Mouse (Mus musculus): Measurements from ENCODE around the gene BC067074.
"Not testable (repeated sequence)": the region's sequence is repeated elsewhere in the genome, so short reads cannot be mapped to it uniquely, and the experiment has no call there.

BC067074 gene

DNA sequence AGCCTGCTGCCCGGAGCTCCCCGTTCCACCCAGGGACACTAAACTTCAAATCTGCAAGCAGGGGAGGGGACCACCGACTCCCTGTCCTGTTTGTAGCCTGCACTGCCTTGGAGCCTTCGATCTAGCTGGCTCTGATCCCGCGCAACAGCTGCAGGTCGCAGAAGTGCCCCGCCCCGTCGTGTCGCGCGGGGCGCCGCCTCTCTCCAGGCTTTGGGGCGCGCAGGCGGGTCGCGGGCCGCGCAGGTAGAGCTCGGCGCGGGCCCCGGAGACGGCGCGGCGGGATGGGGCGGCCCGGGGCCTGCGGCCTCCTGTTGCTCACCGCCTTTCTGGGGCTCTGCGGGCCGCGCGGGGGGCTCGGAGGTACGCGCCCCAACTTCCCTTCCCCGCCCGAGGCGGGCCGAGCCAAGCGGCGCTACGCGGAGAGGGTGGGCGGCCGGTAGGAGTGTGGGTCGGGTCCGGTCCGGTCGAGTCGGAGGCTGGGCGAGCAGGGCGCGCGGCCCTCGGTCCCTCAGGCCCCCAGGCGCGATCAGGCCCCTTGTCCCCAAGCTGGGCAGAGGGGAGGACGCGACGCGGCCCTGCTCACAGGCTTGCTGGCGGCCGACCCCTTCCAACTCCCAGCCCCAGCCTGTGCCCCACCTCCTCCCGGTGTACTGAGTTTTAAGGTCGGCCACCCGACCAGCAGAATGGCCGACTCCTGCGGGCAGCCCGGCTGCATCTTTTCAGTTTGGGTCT lies at the start of gene BC067074:
TSS of gene BC067074 (plus strand) at position 185 of the 732 bp plus-strand sequence.
- peak; percentile 39 for DNase-seq

GRCm38 (mm10) chr13:113245025-113245424 lies 47.9 kb upstream of the BC067074 start:
- no peak for DNase-seq

GRCm38 (mm10) chr13:113252580-113252979 lies 40.4 kb upstream of the BC067074 start:
- DNase-seq: not testable (repeated sequence)

- DNase-seq: no peak
Measured at GRCm38 (mm10) chr13:113256766-113257165, 36.2 kb upstream of the BC067074 start.

- no peak for DNase-seq
Measured at GRCm38 (mm10) chr13:113257190-113257589, 35.8 kb upstream of the BC067074 start.

- no peak for DNase-seq
Measured at GRCm38 (mm10) chr13:113259237-113259636, 33.7 kb upstream of the BC067074 start.

- DNase-seq: no peak
Measured at GRCm38 (mm10) chr13:113262822-113263221, 30.1 kb upstream of the BC067074 start.

DNA sequence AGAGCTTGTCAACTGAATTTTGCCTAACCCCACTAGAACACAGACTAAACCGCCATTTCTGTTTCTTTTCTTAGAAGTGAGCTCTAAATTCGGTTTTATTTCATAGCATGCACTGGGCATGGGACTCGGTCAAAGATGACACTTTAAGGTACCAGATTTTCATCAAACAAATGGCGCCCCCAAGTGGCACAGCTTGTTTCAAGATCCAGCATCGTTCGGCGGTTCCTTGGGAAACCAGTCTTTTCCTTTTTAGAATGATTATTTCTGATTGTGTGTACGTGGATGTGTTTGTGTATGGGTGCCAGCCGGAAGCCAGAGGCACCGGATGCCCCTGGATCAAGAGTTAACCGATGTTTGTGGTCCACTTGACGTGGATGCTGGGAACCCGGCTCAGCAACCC lies 27.7 kb upstream of the BC067074 start:
- DNase-seq: peak; percentile 56

DNA sequence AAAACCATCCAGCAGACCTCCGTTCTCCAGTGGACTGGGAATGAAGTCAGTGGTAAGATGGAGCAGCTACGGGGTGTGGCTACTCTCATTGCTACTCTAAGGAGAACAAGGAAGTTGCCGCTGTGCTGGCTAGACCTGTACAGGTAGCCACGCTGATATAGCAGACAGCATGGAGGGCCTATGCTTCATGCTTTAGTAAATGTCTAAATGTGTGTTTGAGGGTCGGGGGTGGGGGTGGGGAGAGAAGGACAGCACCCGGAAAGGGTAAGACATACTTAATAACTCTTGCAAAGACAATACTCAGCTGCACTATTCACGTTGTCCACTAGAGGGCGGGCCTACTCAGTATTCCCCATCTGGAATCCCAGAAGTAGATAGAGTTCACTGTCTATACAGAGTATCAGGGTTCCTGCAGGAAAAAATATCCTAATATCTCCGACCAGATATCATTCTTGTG lies 26.4 kb upstream of the BC067074 start:
- peak; percentile 79 for DNase-seq

- DNase-seq: no peak
Measured at GRCm38 (mm10) chr13:113267204-113267603, 25.8 kb upstream of the BC067074 start.

- DNase-seq: peak; percentile 78
Measured at GRCm38 (mm10) chr13:113269777-113270776, 22.9 kb upstream of the BC067074 start.

DNA sequence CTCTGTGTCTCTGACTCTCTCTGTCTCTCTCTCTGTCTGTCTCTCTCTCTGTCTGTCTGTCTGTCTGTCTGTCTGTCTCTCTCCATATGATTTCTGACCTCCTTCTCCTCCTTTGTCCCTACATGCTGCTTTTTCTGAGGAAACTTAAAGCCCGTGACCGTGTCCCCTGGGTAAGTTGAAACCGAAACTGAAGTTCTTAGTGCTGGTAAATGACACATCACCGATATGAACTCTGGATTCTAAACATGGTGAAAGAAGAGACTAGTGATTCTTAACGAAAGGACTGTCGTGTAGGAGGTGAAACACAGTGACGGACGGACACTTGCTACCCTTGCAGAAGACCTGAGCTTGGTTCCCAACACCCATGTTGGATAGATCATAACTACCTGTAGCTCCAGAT lies 21.8 kb upstream of the BC067074 start:
- DNase-seq: no peak

DNA sequence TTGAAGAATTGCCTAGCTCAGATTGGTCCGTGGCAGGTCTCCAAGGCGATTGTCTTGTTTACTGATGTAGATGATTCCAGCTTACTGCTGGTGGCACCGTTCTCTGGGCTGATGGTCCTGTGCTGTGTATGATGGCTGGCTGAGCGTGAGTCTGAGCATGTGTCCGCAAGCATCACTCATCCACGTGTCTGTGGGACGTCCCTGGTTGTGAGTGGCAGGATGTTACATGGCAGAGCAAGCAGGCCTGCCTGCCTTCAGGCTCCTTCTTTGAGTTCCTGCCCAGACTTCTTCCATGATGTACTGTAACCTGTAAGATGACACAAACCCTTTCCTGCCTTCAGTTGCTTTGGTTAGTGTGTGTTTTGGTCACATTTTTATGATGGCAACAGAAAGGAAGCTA lies 5.8 kb upstream of the BC067074 start:
- no peak for DNase-seq

DNA sequence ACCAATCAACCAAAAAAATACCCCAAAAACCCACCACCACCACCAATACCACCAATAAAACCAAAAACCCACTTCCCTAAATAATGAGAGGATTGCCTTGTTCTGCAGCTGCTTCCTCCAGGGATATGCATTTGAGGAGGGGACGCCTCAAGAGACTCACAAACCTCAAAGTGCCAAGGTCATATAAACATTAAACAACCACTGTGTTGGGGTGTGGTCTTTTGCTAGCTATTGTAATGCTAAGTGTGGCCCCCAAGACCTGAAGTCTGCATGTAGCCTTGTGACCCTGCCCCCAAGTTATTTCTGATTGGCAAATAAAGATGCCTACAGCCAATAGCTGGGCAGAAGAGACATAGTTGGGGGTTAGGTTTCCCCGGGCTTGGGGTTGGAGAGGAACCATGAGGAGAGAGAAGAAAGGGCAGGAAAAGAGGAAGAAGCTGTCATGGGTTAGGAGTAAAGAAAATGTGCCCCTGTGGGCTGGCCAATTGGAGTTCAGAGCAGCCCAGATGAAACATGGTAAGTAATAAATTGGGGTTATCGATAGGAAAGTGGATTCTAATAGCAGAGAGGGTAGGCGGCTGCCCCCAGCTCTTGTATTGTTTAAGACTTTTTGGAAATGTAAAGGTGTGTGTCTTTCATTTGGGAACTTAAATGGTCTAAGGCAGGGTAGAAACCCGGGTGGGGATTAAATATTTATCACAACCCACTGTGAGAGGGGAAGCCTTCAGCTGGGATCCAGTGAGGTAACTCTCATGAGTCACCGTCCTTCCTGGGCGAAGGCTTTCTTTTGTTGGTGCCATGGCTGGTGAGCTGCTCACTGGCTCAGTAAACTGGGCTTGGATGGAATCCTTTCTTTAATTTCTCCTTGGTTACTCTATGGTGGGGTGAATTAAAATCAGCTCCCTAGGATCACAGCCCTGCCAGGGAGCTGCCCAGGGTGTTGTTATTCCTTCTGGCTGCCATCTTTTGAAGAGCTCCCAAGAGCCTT lies 4.5 kb upstream of the BC067074 start:
- no peak for DNase-seq

DNA sequence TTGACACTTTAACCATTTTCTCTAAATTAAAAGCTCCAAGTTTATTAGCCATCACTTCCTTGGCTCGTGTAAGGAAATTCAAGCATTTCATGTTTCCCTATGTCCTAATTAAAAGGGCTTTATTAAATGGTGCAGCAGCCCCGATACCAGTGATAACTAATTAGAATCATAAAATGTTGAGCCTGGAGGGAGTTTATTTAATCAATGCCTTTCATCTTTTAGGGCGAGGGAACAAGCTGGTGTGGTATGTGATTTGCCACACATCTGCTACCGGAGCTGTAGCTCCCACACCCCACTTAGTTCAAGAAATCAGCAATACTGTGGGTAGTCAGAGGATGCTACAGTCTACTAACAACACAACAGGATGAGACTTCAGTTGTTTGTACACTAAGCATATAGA lies 3.2 kb upstream of the BC067074 start:
- no peak for DNase-seq

DNA sequence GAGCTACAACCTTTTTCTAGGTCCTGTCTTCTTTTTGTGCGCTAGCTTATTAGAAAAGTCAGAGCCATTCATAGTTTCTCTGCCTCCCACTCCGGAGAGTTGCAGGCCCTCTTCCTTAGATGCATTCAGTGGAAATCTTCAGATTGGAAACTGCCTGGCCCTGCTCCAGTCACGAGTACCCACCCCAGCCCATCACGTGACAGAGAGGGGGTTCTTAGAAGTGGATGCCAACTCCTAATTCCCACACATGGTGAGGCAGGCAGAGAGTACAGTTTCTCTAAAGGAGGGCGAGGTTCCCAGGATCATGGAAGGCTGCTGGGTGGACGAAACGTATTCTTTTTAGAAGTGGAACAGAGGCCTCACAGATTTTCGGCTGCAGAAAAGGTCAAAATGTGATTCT lies 958 bp upstream of the BC067074 start:
- no peak for DNase-seq

DNA sequence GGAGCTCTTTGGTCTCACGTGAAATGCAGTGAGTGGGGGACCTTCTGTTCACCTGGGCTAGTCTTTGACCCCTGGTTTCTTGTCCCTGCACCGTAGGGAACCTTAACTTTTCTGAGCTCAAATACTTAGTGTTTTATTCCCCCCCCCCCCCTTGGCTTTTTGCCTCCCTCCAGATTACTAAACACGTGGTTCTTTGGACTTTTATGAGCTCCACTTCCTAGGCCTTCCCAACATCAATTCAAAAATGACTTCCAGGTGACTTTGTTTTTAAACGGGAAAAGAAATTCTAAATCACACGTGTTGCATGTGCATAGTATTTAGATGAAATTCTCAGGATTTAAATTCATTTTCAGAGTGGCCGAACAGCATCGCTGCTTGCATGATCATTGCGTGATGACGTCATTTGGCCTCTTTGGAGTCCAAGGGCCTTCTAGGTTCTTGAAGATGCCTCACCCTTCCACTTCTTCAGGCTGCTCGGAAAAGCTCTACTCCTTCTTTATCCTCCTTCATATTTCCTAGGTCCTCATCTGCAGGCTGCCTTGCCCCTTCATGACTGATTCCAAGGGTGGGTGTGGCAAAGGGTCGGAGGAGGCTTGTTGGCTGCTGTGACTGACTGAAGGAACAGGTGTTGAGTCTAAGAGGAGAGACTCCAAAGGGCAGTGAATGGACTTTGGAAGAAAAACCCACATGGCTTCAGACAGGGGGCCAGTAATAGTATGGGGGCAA lies 911 bp downstream of the BC067074 start:
- DNase-seq: no peak

DNA sequence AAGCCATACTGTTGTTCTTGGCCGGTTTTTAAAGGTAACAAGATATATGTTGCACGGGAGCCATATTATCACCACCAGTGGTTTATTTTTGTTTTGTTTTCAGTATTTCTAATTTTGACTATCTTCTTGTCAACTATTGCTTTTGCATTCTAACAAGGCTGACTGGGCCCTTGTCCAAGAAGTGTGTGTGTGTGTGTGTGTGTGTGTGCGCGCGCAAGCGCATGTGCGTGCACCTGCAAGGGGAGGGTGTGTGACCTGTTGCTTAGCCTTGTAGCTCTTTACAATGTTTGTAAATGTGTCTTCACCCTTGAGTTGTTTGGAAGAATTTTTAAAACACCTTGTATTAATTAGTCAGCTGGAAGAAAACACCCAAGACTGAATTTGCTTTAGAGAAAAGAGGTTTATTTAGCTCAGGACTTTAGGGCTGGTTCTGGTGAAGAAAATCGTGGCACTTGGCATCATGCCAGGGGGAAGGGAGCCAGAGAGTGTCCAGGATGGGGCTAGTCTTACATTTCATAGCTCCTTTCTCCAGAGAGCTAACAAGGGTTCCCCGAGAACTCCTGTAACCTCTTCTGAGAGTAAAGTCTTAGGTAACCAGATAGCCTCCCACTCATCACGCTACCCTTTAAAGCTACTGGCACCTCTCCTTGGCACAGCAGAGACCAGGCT lies 3.0 kb downstream of the BC067074 start:
- peak; percentile 18 for DNase-seq

DNA sequence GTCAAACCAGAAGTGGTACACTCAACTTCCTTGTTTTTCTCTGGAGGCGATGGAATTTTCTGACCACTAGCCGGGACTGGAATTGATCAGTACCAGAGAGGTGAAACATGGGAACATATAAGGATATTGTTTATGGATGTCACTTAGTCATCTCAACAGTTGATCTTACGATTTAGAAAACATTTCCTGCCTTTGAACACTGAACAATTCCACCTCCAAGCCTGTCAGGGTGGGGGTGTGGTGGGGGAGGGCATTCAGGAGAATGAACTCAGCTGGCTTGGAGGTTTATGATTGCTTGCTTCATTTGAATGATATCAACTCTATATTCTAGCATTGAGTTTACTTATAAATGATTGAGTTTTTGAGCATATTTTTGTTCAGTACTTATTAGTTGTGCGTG lies 13.6 kb downstream of the BC067074 start:
- DNase-seq: no peak

- DNase-seq: no peak
Measured at GRCm38 (mm10) chr13:113319588-113319987, 26.6 kb downstream of the BC067074 start.

DNA sequence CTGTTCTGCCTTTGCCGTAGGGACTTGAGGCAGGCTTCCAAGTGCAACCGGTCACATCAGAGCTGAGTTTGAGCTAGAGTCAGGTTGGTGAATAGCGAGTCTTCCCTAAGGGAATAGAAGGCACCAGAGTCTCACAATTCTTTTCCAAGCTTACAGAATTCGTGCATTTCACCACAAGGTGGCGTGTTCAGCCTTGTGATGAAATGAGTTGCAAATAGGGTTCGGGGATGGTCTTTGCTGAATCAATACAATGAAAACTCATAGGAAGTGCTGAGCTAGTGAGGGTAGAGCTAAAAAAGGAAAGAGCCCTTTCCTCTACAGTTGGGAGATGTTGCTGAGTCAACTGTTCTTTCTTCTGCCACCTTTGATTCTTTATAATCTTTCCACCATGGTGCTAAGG lies 29.0 kb downstream of the BC067074 start:
- peak; percentile 39 for DNase-seq

Data from kidney, adult 18-20 months (tissue).